ENCODE assay signal across 8 mouse cellular contexts in genomic region chr15:77336287-77336967, GRCm38 (mm10). TPM values are rescaled to one million over a fixed set of nuclear protein-coding genes. Genes with fewer than 3 reads are reported as not detected.
DNase-seq lines count a peak whose midpoint lies in the region; ATAC-seq and TF ChIP-seq lines count a peak whose summit lies in the region.

No protein-coding gene starts in this region.

- 0 out of 2 replicates have a peak overlapping the region, but pooled peaks have one; percentile 19 for H3K9ac ChIP-seq in hindbrain, postnatal 0 days (replicated peaks; ENCODE audit: low read length)

- 0 out of 2 replicates have a peak overlapping the region, but pooled peaks have one; percentile 13 for H3K27ac ChIP-seq in cortical plate, adult 2 months (ENCODE audit: insufficient read depth, low read length)
- H3K27ac ChIP-seq in hindbrain, postnatal 0 days: peak overlapping the region; percentile 54

- no peak for TF ChIP-seq POLR2A in cortical plate, adult 2 months (IDR thresholded peaks at IDR 0.05; ENCODE audit: extremely low read depth, insufficient read depth, low read length)

- no peaks in the 10 kb centered on the region for H3K27me3 ChIP-seq in hindbrain, postnatal 0 days (ENCODE audit: insufficient read depth, low read length)

- peaks cover 3% of the 10 kb centered on the region; the same call in 1 of the 2 replicates for H3K4me1 ChIP-seq in cortical plate, adult 2 months (ENCODE audit: control insufficient read depth, insufficient read depth, low read length)
- 0 out of 2 replicates have a peak, but pooled peaks cover 3% of the 10 kb centered on the region for H3K4me1 ChIP-seq in hindbrain, postnatal 0 days (ENCODE audit: insufficient read depth, low read length)

- H3K9me3 ChIP-seq in hindbrain, postnatal 0 days (ENCODE audit: low read length): no peaks in the 10 kb centered on the region

- DNase-seq in adrenal gland, adult 2 months: peak; percentile 92
- DNase-seq in gastrocnemius, postnatal 10 days: peak; percentile 96
- peak; percentile 93 for DNase-seq in hindbrain, postnatal 0 days (ENCODE audit: low spot score)
- peak; percentile 83 to 84 for DNase-seq in left cerebral cortex, adult 18-20 months (ENCODE audit: low spot score in 2 of 2)
- peak; percentile 93 for DNase-seq in lung, postnatal 25 days (ENCODE audit: low spot score)
- peak; percentile 83 to 85 for DNase-seq in right cerebral cortex, adult 2 months (ENCODE audit: low spot score in 2 of 2)
- peak; percentile 93 for DNase-seq in urinary bladder, postnatal 4 days (ENCODE audit: low spot score in 2 of 2)

- peak overlapping the region; percentile 15 for H3K4me3 ChIP-seq in cortical plate, adult 2 months (ENCODE audit: insufficient read depth, low read length)
- H3K4me3 ChIP-seq in hindbrain, postnatal 0 days (ENCODE audit: low read length): peak overlapping the region; percentile 29

- no peaks in the 10 kb centered on the region for H3K36me3 ChIP-seq in hindbrain, postnatal 0 days (ENCODE audit: insufficient read depth, low read length)

- TF ChIP-seq CTCF in cortical plate, adult 2 months (IDR thresholded peaks at IDR 0.05; ENCODE audit: extremely low read depth, insufficient read depth, low read length): peak; percentile 71
- TF ChIP-seq CTCF in hindbrain, postnatal 0 days (IDR thresholded peaks at IDR 0.05; ENCODE audit: low read depth): peak; percentile 88

- H3K4me2 ChIP-seq in hindbrain, postnatal 0 days (ENCODE audit: low read depth, low read length): peak overlapping the region; percentile 52

- 1% methylated on average over 32 of the region's 32 CpGs for WGBS in hindbrain, postnatal 0 days

- peak; percentile 89 for ATAC-seq in hindbrain, postnatal 0 days

RNA-seq across cellular contexts. Expression of gene Rbfox2, which starts 29.6 kb away (rescaled TPM):
- 10 to 100 TPM; 56.1 to 68.7 TPM for total RNA-seq in adrenal gland, adult 2 months (2021)
- 53.8 and 74.8 TPM in 2 replicates for polyA plus RNA-seq in adrenal gland, adult 2 months (2012; rRNA removed)
- polyA plus RNA-seq in cortical plate, adult 2 months (2012; rRNA removed): 193 and 203 TPM in 2 replicates
- 100 to 1,000 TPM; 219 to 240 TPM for total RNA-seq in gastrocnemius, postnatal 10 days (2021)
- 294 and 339 TPM in 2 replicates for total RNA-seq in hindbrain, postnatal 0 days (2014; rRNA removed)
- polyA plus RNA-seq in hindbrain, postnatal 0 days (2015; fragmentation: Nextera tagmentation; extraction: Ambion mirVana): 84.1 and 91.9 TPM in 2 replicates
- total RNA-seq in left cerebral cortex, adult 18-20 months (2021): 100 to 1,000 TPM; 239 to 240 TPM

Comparison
In these comparisons a context has a peak if more than half of its experiments do, and no peak if none do; other contexts are left out.
1. Peak in every context shown above with its lines: DNase-seq, ATAC-seq, H3K4me3 ChIP-seq and H3K27ac ChIP-seq.